Mouse (Mus musculus) midbrain, postnatal 0 days (tissue): ENCODE results near the gene Kcnk3. TPM values are rescaled to one million over a fixed set of nuclear protein-coding genes. Genes with fewer than 3 reads are reported as not detected.

Source experiments
- ATAC-seq: fragments of 200-750 bp; cut with Nextera tagmentation; 2 replicates; pipeline ENCODE4 v1.8.0; 2017; ENCODE audit warnings: moderate number of reproducible peaks, mild to moderate bottlenecking, moderate TSS enrichment, moderate library complexity; ENCODE audit not compliant: low FRiP score
- DNase-seq: peaks from one replicate; pipeline ENCODE4 v3.0.0-alpha.2; 2015; ENCODE audit warnings: low spot score
- H3K27ac ChIP-seq: fragments of 300-500 bp; sonication (generic); 2 replicates; pipeline ENCODE4 v1.5.1; 2014; ENCODE audit warnings: low read depth, mild to moderate bottlenecking, low read length, mixed read lengths
- H3K27me3 ChIP-seq: fragments of 300-500 bp; sonication (generic); 2 replicates; pipeline ENCODE4 v1.6.1; 2014; ENCODE audit warnings: low read length, control low read depth, mixed read lengths; ENCODE audit not compliant: insufficient read depth
- H3K36me3 ChIP-seq: fragments of 300-500 bp; sonication (generic); 2 replicates; pipeline ENCODE4 v1.6.1; 2014; ENCODE audit warnings: low read length, control low read depth, mixed read lengths; ENCODE audit not compliant: insufficient read depth
- H3K4me1 ChIP-seq: fragments of 300-500 bp; sonication (generic); 2 replicates; pipeline ENCODE4 v1.6.1; 2014; ENCODE audit warnings: mild to moderate bottlenecking, control low read depth, antibody characterized with exemption, low read length, mixed read lengths; ENCODE audit not compliant: insufficient read depth
- H3K4me2 ChIP-seq: fragments of 300-500 bp; sonication (generic); 2 replicates; pipeline ENCODE4 v1.6.1; 2014; ENCODE audit warnings: low read depth, mild to moderate bottlenecking, low read length, mixed read lengths; ENCODE audit not compliant: poor library complexity, severe bottlenecking
- H3K4me3 ChIP-seq: fragments of 300-500 bp; sonication (generic); 2 replicates; pipeline ENCODE4 v1.5.1; 2014; ENCODE audit warnings: low read depth, mild to moderate bottlenecking, low read length, moderate library complexity
- H3K9ac ChIP-seq: fragments of 300-500 bp; sonication (generic); replicated peaks from 2 replicates; pipeline ENCODE4 v1.6.1; 2014; ENCODE audit warnings: mild to moderate bottlenecking, low read length, moderate library complexity, mixed read lengths; ENCODE audit not compliant: poor library complexity, severe bottlenecking
- H3K9me3 ChIP-seq: fragments of 300-500 bp; sonication (generic); 2 replicates; pipeline ENCODE4 v1.6.1; 2016; ENCODE audit warnings: low read length, control low read depth
- CTCF ChIP-seq: IDR thresholded peaks from 2 replicates; pipeline ENCODE4 v1.5.1; 2016; ENCODE audit warnings: antibody characterized with exemption, mild to moderate bottlenecking
- WGBS: fragments of 180-500 bp; shearing (Covaris S2); extraction: QIAGEN DNeasy Blood & Tissue Kit; methylation state at CpG from one replicate; pipeline ENCODE4 v1.1.7; 2014; 5-methylcytosine and 5-hydroxymethylcytosine counted together
- polyA plus RNA-seq: library from polyadenylated mRNA; unstranded; fragments of >200 nt; fragmentation: Nextera tagmentation; extraction: Ambion mirVana; gene quantifications from 2 replicates; pipeline ENCODE4 v1.2.1, GENCODE M21; 2015
- total RNA-seq: library from RNA; depleted of rRNA; stranded (reverse); fragments of >200 nt; gene quantifications from 2 replicates; pipeline ENCODE4 v1.2.3, GENCODE M21; 2014

The Kcnk3 gene
- total and polyA plus RNA-seq, 2 experiments from 2014 or later = 12.2 to 21.8 TPM

DNA sequence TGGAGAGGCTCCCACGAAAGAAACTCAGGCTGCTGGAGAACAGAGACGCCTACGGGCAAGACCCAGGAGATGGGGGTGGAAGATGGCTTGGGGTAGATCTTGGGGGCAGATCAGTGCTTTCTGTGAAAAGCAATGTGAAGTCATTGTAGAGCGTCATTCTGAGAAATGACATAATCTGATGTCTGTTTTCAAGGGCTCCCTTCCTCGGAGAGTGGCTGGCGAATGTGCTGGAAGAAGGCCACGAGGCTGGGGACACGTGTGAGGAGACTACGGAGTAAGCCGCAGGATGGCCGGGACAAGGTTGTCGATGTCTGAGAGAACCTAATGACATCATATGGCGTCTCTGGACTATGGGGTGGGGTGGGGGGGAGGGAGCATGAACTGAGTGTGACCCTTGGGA is 34.0 kb upstream of the Kcnk3 start:
- Histone ChIP-seq H3K9me3 (no peaks in the 10 kb centered on the region), H3K36me3 (no peaks in the 10 kb centered on the region), H3K27ac (no peak overlapping the region), H3K4me2 (no peak overlapping the region), H3K27me3 (no peaks in the 10 kb centered on the region), H3K9ac (no peak overlapping the region), H3K4me3 (no peak overlapping the region), H3K4me1 (no peaks in the 10 kb centered on the region)
- WGBS = 86% methylated on average over 13 of the region's 13 CpGs
- TF ChIP-seq CTCF = no peak
- DNase-seq = no peak
- no peak for ATAC-seq

DNA sequence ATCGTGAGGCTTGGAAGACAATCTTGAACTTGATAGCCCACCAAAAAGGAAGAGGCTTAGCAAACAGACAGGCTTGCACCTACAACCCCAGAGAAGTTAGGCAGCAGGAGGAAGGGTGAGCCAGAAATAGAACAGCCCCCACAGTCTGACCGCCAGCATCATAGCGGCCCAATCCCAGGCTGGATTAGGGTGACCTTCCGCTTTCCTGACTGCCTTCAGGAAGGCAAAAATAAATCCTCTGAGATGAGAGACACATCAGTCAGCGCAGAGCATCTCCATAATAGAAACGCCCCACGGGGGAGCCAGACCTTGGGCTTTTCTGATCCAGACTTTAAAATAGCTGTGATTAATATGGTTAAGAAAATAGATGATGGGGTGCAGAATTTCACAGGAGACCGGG is 33.0 kb upstream of the Kcnk3 start:
- Histone ChIP-seq H3K4me1 (no peaks in the 10 kb centered on the region), H3K9me3 (no peaks in the 10 kb centered on the region), H3K4me3 (no peak overlapping the region), H3K9ac (no peak overlapping the region), H3K27me3 (no peaks in the 10 kb centered on the region), H3K4me2 (no peak overlapping the region), H3K27ac (no peak overlapping the region), H3K36me3 (no peaks in the 10 kb centered on the region)
- TF ChIP-seq CTCF = no peak
- WGBS = 63% methylated on average over 8 of the region's 8 CpGs
- ATAC-seq (no peak), DNase-seq (no peak)

DNA sequence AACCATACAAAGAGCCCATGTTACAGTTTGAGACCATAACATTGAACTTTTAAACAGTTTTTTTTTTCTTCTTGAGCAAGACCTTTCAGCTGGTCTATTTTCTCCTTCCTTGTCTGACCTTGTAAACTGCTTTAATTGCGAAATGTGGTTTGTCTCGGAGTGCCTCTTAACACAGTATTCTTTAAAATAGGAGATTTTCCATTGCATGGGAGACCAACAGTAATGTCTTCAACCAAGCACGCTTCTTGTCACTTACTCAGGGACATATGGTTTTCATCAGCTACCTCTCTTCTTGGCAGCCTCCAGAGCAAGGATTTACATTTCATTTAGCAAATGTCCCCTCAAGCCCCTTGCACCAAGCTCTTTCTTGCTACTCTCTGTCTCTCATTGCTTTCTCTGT is 31.7 kb upstream of the Kcnk3 start:
- no peak overlapping the region for H3K4me3 ChIP-seq
- TF ChIP-seq CTCF = no peak
- H3K27ac ChIP-seq = no peak overlapping the region
- 84% methylated on average over 3 of the region's 3 CpGs for WGBS
- H3K4me1 ChIP-seq = no peaks in the 10 kb centered on the region
- H3K9me3 ChIP-seq = no peaks in the 10 kb centered on the region
- no peaks in the 10 kb centered on the region for H3K36me3 ChIP-seq
- H3K9ac ChIP-seq = no peak overlapping the region
- H3K27me3 ChIP-seq = no peaks in the 10 kb centered on the region
- no peak overlapping the region for H3K4me2 ChIP-seq
- DNase-seq (no peak), ATAC-seq (no peak)

DNA sequence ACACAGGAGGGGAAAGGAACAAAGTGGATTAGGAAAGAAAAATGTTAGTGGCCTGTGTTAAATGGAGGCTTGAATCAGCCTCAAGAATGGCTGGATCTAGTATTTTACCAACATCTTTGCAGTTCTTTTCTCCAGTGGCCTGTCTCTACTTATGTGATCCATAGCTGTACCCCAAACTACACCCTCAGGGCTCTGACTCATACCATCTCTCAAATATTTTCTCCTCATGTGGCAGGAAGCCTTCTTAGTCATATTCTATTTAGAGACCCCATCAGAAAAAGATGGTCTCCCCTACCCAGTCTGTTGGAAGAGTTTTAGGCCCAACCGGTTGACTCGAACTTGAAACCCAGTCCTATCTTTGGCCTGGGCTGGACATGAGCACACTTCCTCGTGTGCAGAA is 28.5 kb upstream of the Kcnk3 start:
- no peak for DNase-seq
- TF ChIP-seq CTCF = no peak
- H3K36me3 ChIP-seq = no peaks in the 10 kb centered on the region
- no peaks in the 10 kb centered on the region for H3K9me3 ChIP-seq
- H3K27ac ChIP-seq = no peak overlapping the region
- H3K4me3 ChIP-seq = no peak overlapping the region
- H3K4me2 ChIP-seq = no peak overlapping the region
- ATAC-seq = no peak
- 91% methylated on average over 3 of the region's 3 CpGs for WGBS
- no peaks in the 10 kb centered on the region for H3K27me3 ChIP-seq
- H3K9ac ChIP-seq = no peak overlapping the region
- H3K4me1 ChIP-seq = no peaks in the 10 kb centered on the region

DNA sequence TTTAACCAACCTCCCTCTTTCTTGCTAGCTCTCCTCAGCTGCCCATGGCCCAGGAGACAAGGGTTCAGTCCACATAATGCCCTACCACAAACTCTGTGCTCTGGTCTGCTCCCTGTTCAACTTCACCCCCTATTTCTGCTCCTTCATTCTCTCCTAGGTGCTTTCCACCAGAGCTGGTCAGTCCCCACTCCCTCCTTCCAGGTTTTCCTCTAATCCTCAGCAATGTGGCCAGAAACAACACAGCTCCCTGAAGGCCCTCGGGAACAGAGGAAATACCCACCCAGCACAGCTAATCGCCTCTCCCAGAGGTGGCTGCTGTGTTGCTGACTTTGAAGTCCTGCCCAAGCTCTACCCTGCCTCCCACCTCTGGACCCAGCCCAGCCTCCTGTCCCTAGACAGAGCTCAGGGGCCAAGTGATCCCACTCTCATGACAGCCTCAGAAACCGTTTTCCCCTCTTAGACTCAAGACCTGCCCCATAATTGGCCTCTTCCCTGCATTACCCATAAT is 27.9 kb upstream of the Kcnk3 start:
- Histone ChIP-seq H3K9ac (no peak overlapping the region), H3K27ac (no peak overlapping the region), H3K9me3 (no peaks in the 10 kb centered on the region), H3K4me2 (no peak overlapping the region), H3K4me3 (no peak overlapping the region), H3K27me3 (no peaks in the 10 kb centered on the region), H3K36me3 (no peaks in the 10 kb centered on the region), H3K4me1 (no peaks in the 10 kb centered on the region)
- 32% methylated on average over 3 of the region's 3 CpGs for WGBS
- TF ChIP-seq CTCF = no peak
- DNase-seq (no peak), ATAC-seq (no peak)

DNA sequence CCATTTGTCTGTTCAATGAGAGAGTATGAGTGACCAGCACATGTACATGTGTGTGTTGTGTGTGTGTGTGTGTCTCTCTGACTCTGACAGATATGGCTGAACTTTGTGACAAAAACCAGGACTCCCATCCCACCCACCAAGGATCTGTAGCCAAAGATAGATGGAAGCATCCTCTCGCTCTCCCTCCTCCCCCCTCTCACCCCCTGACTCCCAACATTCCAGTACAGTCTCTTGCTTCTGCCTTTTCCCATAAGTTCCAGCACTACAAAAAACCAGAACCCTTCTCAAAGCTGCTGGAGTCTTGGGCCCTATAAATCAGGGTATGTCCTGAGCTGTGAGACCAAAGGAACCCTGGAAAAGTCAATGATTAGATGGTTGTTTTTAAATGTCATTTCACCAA is 19.5 kb upstream of the Kcnk3 start:
- no peaks in the 10 kb centered on the region for H3K27me3 ChIP-seq
- WGBS = 100% methylated on average over 1 of the region's 1 CpGs

More for the DNA sequence above, 19.5 kb upstream of the Kcnk3 start:
- Histone ChIP-seq H3K4me2 (no peak overlapping the region), H3K9ac (no peak overlapping the region), H3K4me3 (no peak overlapping the region), H3K27ac (no peak overlapping the region), H3K9me3 (no peaks in the 10 kb centered on the region), H3K4me1 (no peaks in the 10 kb centered on the region), H3K36me3 (no peaks in the 10 kb centered on the region)
- no peak for ATAC-seq
- no peak for TF ChIP-seq CTCF
- DNase-seq = no peak
